Mouse (Mus musculus) mouse trophoblast stem cell (cell line): ENCODE results near the gene Dpep3.

Source experiments
- in situ Hi-C, 2 experiments: fragments of 300-500 bp; cut with MseI, MboI; formaldehyde crosslinking; loops; 2 replicates in 1 of 2; 3 replicates in 1 of 2; pipeline ENCODE4 v1.15.1; 2025

The Dpep3 gene

DNA sequence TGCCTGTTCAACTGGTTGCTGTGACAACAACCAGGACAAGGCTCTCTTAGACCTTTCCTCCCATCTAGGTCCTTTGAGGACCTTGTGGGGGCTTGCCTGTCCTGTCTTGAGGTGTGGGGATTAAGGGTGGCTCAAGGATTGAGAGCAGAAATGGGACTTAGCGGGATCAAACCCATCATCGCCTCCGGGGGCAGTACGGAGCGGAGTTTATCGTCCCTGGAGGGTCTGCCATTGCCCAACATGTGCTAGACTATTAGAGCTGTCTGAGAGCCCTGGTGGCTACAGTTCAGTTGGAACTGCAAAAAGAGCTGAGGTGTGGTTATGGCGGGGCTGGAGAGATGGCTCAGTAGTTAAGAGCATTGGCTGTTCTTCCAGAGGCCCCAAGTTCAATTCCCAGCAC is 3.9 kb downstream of the Dpep3 start:
- in situ Hi-C loops = no loop called here

DNA sequence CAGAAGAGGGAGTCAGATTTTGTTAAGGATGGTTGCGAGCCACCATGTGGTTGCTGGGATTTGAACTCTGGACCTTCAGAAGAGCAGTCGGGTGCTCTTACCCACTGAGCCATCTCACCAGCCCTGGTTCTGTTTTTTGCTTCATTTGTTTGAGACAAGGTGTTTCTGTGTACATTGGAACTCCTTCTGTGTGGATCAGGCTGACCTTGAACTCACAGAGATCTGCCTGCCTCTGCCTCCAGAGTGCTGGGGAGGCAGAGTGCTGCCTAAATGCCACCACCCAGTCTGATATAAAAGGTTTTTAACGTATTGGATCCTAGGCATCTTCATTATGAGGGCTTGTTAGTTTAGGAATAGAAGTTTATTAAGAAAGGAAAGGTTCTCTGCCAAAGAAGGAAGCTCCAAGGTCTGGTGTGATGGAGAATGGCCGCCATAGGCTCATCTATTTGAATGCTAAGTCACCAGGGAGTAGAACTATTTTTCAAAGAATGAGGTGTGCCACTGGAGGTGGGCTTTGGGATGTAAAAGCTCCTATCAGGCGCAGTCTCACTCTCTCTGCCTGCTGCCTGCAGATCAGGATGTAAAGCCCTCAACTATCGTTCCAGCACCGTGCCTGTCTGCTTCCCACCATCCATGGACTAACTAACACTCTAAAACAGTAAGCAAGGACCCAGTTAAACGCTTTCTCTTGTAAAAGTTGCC is 8.1 kb downstream of the Dpep3 start:
- in situ Hi-C loops = no loop called here

DNA sequence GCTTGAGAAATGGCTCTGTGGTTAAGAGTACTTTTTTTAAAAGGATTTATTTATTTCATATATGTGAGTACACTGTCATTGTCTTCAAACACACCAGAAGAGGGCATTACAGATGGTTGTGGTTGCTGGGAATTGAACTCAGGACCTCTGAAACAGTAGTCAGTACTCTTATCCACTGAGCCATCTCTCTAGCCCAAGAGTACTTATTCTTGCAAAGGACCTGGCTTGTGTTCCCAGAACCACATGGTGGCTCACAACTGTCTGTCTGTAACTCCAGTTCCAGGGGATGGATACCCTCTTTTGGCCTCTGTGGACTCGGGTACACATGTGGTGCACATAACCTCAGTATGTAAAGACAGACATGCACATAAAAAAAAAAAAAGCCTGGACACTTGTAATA is 9.9 kb downstream of the Dpep3 start:
- in situ Hi-C loops = no loop called here

DNA sequence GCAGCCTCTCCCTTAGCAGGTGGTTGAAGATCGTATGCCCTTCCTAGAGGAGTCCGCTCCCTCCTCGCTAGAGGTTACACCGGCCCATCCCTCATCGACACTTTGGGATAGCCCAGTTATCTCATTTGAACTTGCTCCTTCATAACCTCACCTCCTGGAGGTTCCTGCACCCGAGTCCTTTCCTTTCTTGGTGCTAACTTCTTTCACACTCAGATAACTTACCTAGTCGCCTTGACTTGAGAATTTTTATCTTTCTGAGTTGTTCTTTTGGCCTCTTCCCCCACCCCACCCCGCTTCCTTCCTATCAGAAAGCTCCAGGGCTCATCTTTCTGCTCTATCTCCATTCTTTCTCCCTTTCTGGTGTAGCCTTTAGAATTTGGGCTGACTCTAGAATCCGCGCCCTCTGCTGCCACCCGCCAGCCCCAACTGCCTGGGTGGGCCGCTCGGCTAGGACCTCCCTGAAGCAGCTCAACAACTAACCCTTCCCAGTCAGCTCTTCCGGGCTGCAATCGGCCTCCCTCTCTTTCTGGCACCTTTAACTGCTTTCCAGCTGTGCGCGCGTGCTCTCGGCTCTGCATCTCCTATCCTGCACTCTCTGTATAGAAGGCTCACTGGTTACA is 12.4 kb downstream of the Dpep3 start:
- in situ Hi-C loops = no loop called here

DNA sequence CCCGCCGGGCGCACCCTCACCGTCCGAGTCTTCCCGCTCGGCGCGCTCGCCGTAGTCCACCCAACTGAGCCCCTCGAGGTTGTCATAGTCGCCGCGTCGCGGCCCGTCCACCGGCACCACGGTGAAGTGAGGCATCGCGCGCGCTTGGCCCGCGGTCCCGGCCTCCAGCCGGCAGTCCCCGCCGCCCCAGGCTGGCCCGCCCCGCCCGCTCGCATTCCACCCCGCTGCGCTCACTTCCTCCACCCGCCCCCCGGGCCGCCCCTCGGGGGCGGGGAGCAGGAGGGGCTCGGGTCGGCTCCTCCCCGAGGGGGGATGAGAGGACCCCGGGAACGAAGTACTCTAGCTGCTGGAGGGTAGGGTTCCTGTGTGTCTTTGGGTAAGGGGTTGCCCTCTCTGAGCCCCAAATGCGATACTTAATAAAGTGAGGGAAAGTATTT is 13.3 kb downstream of the Dpep3 start, which contains the start of gene Slc12a4:
TSS of gene Slc12a4 (minus strand) at position 193 of the 437 bp plus-strand sequence.
- in situ Hi-C loops = no loop called here

DNA sequence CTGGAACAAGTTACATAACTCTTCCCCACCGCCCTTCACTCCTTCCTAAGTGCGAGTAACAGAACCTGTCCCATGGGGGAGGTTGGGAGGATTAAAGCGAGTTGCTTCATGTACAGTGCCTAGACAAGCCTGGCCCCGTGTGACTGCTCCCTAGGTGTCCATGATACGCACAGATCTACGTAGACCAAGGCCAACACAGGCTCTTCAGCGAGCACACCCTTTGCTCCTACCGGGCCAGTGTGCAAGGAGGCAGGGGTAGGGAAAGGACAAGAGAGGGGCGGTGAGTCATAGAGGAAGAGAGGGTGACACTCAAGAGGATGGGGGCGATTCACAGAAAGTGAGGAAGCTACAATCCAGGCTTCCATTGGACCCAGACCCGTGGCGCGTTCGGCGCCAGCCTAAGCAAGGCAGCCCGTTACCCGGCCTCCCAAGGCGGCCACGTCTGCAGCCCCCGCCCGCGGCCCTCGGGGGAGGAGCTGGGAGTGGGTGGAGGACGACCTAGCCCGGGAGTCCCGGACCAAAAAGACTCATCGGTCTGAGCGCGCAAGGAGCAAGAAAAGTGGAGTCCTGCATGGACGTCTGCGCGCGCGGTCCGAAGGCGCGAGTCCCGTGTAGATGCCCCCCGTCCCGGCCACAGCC is 13.8 kb downstream of the Dpep3 start:
- in situ Hi-C loops = no loop called here

DNA sequence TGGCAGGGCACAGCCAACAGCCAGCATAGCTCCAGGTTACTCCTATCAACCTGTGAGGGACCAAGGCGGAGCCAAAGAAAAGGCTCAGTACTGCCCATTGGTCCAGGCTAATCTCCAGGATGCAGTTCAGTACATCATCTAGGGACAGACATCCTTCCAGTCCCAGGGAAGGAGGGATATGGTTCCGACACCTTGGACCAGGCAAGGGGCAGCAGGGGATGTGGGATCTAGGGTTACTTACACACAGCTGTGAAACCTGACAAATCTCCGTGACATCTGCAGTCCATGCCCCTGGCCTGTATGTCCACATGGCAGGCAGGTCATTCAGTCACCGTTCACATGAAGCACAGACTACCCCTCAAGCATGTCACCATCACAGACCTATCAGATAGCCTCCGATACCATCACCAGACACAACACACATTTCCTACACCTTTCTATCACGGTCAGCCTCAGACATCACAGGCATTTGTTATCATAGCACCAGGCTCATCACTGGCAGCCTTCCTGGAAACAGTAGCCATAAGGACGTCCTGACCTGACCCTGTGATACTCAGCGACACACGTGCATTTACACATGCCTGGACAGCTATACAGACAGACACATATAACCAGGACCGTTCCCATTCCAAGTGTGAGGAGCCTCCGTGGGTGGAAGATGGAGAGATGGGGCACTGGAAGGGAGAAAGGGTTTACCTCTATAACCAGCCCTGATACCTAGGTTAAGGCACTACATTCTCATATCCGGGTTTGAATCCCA is 14.5 kb downstream of the Dpep3 start:
- in situ Hi-C loops = no loop called here

DNA sequence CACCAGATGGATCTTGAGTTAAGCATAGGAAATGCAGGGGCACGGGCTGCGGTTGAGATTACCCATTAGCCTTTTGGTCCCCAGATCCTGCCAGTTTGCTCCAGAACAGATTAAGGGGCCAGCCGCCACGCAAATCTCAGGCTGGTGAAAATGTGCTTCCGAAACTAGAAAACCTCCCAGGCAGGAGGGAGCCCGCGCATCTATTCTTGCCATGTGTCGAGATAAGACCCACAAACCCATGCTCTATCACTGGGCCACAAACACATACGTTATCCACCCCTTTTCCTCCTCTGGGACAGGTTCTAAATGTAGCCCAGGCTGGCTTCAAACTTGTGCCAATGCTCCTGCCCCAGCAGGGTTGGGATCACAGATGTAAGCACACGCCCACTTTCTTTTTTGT is 17.7 kb downstream of the Dpep3 start:
- in situ Hi-C loops = no loop called here

DNA sequence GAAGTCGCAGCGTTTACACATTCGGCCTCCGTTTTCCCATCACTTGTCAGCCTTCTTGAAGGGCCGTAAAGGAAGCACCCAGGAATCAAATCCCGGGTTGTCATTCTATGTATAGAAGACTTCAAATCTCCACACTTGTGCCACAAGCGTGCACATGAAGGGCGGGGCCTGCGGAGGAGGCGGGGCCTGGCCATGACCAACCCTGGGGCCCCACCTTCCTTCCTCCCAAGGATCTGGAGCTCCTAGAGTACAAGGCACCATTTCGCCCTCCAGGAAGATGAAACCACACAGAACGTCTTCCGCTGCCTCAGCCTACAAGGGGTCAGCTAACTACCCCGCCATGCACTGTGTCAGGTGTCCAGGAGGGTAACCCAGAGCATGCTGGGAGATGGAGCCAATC is 18.1 kb downstream of the Dpep3 start:
- in situ Hi-C loops = no loop called here

DNA sequence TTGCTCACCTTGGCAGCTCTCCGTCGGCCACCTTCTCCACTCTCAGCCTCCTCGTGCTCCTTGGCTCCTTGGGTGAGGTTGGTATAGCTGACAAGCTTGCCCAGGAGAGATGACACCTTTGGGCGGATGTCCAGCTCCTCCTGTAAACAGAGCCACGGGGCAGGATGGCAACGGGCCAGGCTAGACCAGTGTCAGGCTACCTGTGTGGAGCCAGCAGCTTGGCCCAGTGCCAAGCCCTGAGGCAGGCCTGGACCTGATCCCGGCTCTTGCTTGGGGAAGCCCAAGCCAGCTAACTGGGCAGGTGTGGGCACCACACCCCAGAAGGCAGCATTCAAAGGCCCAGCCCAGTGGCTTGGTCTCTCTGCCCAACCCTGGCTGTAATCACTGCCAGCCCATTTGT is 19.9 kb downstream of the Dpep3 start:
- in situ Hi-C loops = no loop called here

DNA sequence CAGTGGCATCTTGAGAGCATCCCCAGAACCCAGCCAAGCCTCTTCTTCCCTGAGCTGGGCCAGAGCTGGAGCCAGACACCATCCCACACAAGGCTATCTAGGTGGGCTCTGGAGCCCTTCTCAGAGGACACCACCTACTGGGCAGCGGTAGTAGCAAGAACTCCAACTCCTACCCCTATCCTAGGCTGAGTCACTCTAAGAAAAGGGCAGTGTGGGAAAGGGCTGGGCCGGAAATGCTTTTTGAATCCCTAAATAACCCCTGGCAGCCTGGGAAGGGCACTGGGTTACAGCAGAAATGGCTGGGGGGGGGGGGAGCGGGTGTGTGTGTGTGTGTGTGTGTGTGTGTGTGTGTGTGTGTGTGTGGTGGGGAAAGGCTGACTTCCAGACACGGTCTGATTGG is 21.4 kb downstream of the Dpep3 start:
- in situ Hi-C loops = no loop called here

DNA sequence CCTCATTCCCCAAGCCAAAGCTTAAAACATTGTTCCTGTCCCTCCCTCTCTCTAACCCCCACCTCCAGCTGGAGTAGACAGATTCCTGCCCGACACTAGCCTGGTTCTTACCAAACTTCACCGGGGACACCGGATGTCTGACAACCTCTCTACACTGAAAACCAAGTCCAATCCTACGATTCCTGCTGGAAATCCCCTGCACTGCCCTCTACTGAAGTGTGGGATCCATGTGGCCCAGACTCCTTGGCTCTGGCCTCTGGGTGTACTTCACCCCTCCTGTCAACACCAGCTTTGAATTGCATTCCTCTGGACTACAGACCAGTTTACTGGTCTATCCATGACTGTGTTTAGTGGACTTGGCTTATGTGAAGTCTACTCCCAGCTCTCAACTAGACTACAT is 22.7 kb downstream of the Dpep3 start:
- in situ Hi-C loops = no loop called here

DNA sequence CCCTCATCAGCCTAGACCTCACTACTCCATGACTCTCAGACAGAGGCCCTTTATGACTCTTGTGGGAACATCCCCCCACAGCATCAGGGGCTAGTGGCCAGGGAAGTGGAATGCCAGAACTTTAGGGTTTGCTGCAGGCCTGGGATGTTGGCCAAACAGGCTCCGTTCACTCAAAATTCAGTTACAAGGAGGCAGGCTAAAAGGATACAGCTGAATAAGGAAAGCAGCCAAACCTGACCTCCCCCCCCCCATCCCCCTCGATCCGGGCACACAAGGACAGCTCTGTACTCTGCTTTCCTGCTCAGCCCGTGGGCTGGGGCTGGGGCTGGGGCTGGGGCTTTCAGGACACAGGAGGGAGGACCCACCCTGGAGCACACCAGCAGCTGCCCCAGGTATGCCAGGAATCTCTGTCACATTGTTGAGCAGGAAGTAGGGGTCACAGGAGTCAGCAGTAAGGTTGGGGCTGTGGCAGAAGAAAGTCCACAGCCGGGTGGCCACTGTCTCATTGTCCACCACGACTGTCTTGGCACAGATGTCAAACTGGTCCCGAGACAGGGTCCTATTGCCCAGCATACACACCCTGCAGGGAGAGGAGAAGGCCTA is 28.1 kb downstream of the Dpep3 start:
- in situ Hi-C loops = no loop called here

DNA sequence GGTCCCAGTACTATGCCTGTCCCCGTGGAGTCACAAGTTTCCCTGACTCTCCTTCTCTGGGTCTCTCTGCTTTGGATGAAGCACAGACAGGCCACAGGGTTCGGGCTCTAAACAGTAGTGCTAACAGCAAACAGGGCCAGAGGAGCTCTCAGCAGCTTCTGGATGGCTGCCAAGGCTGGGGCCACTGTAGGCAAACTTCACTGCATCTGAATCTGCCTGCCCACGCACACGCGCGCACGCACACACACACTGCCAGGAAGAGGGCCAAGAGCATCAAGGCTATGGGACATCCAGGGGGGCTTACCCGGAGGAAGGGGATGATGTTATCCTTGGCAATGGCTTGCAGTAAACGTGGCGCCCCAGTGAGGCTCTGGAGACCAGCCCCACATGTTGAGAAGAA is 29.9 kb downstream of the Dpep3 start:
- in situ Hi-C loops = no loop called here

DNA sequence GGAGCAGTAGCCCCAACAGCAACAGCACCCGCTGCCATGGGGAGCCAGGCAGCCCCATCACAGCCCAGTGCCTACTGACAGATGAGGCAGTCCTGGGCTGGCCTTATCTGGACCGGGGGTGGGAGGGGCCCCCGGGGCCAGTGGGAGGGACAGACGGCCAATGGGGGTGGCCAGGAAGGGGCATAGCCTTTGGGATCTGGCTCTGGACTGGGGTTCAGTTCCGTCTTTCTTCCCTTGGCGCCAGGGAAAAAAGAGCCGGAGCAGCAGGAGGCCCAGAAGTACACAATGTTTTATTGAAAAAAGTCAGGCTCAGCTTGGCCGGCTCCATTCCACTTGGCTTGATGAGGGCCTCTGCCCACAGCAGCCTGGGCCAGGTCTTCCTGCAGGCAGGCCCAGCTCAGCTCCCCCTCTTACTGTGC is 35.9 kb downstream of the Dpep3 start, which contains the start of gene Lcat:
TSS of gene Lcat (minus strand) at position 62 of the 419 bp plus-strand sequence.
- in situ Hi-C loops = no loop called here

DNA sequence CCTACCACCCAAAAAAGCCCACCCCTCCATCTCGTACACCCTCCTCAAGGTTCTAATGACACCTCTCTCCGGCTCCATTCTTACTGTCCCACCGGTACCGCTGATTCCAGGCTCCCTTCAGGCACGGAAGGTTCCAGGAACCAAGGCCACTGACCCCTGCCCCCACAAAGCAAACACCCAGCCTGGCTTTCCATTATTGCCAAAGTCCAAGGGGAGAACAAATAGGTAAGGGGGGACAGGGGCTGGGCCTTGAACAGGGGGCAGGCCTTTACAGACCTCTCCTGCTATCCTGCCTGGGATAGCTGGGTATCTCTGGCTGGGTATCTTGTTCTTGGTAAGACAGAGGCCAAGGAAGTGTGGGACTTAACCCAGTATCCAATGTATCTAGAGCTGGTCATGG is 36.7 kb downstream of the Dpep3 start:
- in situ Hi-C loops = no loop called here

DNA sequence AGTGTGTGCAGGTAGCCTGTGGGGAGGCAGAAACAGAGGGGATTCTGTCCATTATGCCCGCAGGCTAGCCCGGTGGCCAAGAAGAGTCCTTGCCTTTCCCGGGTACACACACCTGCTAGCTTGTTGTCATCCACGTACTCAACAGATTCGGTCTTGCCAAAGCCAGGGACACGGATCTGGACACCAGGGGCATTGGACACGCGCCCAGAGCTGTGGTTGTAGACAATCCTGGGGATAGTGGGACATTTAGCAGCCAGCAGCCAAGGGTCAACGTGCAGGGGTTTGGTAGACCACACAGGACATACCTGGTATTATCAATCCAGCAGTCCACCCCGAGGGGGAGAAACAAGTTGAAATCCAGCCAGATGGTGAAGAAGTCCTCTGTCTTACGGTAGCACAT is 37.2 kb downstream of the Dpep3 start:
- in situ Hi-C loops = no loop called here

DNA sequence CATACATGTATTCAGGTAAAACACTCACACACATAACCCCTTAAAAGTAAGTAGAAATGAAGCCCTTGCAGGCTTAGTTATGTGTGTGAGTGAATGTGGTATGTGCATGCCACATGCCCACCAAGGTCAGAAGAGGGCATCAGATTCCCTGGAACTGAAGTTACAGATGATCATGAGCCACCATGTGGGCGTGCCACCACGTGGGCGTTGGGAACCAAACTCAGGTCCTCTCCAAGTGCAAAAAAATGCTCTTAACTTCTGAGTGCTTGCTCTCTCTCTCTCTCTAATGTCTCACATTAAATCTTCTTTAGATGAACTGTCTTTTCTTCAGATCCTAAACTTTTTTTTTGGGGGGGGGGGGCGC is 40.9 kb downstream of the Dpep3 start, which contains the start of gene Psmb10:
TSS of gene Psmb10 (minus strand) at position 139 of the 364 bp plus-strand sequence.
- in situ Hi-C loops = no loop called here

DNA sequence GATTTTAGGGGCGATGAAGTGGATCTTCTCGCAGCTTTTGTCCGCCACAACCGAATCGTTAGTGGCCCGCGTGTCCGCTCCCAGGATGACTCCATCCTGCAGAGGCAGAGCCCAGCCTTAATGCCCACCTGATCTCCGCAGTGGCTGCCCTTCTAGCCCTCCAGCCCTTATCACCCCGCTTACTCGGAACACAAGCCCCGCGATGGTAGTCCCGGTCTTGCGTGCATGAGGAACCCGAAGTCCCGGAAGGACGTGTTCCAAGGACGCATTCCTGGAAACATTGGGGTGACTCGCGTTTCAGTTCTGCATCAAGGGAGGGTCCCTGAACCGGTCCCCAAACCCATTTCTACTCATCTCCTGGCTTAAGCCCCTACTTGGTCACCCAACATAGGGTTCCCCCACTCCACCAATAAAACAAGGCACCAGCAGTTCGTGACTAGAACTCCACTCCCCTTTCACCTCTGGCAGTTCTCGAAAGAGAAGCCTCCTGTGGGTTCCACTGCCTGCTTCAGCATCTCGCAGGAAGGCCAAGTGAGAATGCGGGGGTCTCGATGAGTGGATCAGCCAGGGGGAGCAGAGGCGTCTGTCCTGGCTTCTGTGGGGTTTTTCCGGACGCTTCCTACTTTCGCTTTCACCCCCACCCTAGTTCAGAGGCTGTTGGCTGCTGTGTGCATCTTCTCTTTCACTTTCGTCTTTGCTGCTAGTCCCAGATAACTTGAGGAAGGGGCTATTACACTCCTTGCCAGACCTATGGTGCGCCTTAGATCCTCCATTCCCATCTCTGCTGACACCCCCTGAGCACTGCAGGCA is 41.5 kb downstream of the Dpep3 start:
- in situ Hi-C loops = no loop called here

DNA sequence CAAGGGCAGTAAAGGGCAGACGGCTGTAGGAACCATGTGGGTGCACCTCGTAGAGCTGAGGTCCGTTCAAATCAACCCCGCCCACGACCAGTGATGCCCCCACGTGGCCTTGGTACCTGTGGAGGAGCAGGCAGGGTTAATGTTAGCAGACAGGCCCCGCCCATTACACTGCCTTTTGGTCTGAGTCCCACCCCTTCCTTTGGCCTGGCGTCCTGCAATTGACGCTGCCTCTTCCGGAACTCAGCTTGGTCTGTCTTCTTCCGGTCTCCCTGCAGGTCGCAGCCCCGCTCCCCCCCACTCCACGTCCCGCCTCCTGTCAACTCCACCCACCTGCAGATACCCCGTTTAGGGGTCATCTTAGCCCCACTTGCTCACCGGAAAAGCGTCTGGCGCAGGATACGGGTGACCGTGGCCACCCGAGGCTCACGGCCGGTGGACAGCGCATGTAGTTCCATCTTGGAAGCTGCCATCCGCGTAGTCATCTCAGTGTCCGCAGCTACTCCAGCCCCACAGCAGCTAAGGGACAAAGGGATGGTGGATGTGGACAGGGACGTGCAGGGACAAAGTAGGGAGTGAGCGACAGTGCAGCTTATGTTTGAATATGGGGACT is 42.3 kb downstream of the Dpep3 start:
- in situ Hi-C loops = no loop called here
